Mouse (Mus musculus): ENCODE data around the gene Tpra1.

The Tpra1 gene

GRCm38 (mm10) chr6:88928026-88928425 lies 26.0 kb downstream of the Tpra1 start:
- DNase-seq = no peak

DNA sequence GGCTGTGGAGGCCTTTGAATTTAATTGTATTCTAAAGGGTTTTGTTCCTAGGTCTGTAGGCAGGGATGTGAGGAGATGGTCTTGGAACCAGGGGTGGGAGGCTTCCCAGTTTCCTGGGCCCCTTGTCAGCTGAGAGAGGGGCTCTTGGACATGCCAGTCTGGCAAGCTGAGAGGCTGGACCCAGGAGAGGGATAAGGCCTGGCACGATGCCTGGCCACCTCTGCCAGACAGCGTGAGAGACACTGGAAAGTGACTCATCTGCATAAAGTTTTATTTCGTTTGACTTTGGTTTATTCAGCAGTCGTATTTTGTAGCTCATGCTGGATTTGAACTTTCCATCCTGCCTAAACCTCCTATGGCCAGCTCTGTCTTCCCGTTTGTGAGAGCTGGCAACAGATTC lies 26.5 kb downstream of the Tpra1 start:
- no peak for DNase-seq

- DNase-seq = no peak
Observed at GRCm38 (mm10) chr6:88929451-88929850, 27.4 kb downstream of the Tpra1 start.

DNA sequence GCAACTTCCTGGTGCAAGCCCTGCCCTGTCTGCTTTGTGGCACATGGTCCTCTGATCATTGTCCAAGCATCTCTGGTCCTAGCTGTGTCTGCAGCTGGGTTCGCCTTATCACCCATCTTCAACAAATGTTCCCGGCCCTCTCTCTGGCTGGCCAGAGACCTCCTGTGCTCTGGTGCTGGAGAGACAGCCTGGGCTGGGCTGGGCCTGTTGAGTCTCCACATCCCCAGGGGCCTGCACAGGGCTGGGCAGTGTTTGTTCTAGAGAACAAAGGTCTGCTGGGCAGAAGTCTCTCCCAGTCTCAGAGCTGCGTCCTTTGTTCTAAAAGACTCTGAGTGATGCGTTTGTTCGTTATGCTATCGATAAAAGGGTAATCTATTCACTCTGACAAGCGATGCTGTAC lies 28.0 kb downstream of the Tpra1 start:
- no peak for DNase-seq

- DNase-seq = no peak
Observed at GRCm38 (mm10) chr6:88931449-88931848, 29.4 kb downstream of the Tpra1 start.

DNA sequence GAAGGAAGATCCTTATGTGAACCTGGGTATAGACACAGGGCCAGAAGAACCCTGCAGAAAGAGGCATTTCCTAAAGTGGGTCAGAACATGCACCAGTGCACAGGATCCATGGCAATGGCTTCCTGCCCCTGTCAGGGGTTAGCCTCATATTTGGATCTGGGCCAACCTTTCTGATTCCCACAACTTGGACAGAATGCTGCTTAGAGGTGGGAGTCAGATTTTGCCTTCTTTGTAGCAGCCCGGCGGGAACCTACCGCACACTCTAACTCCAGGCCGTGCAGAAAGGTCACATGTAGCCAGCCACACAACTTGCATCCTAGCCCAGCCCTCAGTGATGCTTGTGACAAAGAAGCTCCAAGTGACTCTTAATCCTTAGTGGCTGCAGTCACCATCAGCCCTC lies 32.1 kb downstream of the Tpra1 start:
- DNase-seq = no peak

DNA sequence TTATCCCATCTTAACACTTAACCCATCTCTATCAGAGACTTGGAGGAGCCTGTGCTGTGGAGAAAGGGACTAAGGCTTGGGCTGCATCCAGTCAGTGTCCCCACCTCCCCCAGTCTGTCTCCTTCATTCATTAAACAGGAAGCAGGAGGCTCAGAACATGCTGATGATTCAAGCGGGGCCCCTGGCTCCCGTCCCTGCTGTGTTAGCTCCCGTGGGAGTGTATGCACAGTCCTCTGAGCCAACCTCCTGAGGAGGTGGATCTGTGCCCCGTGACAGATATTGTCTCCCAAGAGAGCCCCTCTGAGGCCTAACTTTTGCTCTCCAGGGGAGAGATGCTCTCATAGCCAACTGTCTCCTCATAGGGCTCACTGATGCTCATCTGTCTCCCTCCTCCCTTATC lies 32.8 kb downstream of the Tpra1 start:
- no peak for DNase-seq

DNA sequence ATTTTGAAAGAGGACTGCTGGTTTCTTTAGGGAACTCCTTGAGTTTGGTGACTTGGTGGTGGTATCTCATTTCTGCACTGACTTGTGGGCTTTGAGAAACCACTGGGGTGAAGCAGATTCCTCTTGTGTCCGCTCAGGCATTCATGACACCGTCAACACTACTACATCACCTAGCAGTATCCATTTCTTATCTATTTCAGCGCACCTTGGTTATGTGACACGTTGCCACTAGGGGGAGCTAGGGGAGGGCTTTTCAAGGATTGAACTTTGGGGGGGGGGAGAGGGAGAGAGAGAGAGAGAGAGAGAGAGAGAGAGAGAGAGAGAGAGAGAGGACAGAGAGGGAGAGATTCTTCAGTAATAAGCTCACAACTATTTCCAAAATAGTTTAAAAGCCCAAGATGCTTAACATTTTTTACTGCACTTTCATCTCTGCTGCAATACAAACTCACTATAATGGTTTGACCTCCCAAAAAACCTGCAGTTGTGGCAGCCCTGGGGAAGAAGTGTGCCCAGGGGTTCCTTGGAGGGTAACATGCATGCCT lies 33.8 kb downstream of the Tpra1 start:
- DNase-seq = peak in 1 of 2 experiments; percentile 52

DNA sequence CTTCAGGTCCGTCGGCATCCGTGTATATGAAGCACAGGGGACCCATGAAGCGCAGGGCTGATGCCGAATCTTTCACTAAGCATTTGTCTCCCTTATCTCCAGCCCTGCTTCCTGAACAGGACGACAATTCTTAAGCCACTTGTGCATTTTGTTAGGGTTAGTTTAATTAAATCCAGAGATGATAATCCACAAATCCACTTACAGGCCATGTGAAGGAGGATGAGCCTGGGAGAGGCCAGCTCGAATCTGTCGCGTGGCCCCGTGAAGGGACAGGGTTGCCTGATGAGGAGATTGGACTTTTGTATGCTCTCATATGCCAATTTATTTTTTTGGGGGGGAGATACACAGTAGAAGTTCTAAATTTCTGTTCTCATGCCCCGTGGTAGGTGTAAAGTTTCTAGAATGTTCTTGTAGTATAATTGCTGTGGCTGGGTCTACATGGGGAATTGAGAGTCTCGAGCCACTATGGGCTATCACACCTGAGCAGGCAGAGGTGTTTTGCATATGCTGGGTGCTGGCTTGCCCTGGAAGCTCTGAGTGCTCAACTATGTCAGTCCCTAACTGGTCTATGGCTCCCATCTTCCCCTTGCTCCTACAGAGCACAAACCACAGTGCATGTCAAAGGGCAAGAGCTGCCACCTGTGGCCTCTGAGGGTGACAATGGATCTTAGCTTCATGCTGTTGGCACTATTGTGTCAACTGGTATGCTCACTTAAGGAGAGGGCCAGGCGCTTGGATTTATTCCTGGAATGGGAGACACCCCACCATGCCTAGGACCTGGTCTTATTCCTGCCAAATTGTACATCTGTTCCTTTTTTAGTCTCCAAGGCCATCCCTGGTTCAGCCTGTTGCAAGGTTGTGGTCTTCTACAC lies 34.5 kb downstream of the Tpra1 start:
- DNase-seq = no peak

DNA sequence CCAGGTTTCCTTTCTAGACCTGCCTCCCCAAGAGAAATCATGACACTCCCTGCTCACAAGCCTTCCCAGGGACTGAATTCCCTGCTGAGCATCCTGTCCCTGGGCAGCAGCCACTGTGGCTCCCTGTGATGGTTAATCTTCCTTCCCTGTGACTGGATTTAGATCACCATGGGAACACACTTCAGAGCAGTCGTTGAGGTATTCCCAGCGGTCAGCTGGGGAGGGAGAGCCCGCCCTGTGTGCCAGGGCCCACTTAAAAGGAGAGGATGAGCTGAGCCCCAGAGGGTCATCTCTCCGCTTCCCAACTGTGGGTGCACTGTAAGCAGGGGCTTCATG lies 35.1 kb downstream of the Tpra1 start:
- no peak for DNase-seq

- DNase-seq = peak; percentile 47 to 74
Observed at GRCm38 (mm10) chr6:88937971-88938663, 36.1 kb downstream of the Tpra1 start.

DNA sequence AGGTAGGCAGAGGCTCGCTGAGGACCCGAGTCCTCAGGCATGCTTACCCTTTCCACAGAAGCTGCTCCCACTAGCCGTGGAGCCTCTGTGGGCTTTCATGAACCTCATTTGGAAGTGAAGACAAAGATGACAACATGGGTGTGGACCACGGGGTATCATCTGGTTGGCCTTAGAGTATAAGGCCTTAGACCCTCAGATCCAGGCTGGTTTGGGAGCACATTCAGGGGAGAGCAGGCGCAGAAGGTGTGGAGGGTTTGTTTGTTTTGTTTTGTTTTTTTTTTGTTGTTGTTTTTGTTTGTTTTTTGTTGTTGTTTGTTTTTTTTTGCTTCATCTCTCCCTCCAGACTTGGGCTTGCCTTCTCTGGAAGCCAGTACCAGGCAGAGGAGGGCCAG lies 36.6 kb downstream of the Tpra1 start:
- DNase-seq = no peak

- peak; percentile 67 to 81 for DNase-seq
Observed at GRCm38 (mm10) chr6:88939281-88940089, 37.4 kb downstream of the Tpra1 start.

- no peak for DNase-seq
Observed at GRCm38 (mm10) chr6:88940090-88940916, 38.3 kb downstream of the Tpra1 start.

DNA sequence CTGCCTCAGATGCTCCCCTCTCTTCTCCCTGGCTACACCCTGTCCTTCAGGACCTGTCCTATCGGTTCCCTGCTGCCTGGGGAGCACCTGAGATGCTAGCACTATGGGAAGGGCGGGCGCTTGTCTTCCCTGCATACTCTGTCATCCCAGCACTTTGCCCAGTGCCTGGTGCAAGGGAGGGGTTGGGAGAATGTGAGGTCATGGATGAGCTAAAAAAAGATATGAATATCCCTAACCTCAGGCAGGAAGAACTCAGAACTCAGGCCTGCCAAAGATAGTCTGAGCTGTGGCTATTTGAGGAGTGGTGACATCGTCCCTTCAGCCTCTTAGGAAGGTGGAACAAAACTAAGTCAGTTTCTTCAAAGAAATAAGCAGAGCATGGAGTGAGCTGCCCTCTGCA lies 39.6 kb downstream of the Tpra1 start:
- DNase-seq = no peak

GRCm38 (mm10) chr6:88942595-88942994 lies 40.5 kb downstream of the Tpra1 start:
- no peak for DNase-seq

DNA sequence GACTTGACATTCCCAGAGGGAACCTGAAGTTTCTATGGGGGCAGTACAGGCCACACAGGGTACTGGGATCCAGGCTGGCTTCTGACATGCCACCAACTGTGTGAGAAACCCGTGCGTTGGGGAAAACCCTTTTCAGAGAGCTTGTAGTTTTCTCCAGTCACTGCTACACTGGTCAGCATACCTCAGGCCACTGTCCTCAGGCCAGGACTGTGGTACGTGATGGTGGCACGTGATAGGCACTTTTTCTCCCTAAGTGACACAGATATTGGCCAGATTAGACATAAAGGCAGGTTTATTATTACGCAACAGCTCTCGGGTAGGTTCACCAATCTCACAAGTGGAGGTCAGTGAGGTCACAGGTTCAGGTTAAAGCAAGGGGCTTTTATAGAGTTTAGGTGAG lies 41.6 kb downstream of the Tpra1 start:
- no peak for DNase-seq

- no peak for DNase-seq
Observed at GRCm38 (mm10) chr6:88946442-88946841, 44.4 kb downstream of the Tpra1 start.

- no peak for DNase-seq
Observed at GRCm38 (mm10) chr6:88947771-88948170, 45.7 kb downstream of the Tpra1 start.

DNA sequence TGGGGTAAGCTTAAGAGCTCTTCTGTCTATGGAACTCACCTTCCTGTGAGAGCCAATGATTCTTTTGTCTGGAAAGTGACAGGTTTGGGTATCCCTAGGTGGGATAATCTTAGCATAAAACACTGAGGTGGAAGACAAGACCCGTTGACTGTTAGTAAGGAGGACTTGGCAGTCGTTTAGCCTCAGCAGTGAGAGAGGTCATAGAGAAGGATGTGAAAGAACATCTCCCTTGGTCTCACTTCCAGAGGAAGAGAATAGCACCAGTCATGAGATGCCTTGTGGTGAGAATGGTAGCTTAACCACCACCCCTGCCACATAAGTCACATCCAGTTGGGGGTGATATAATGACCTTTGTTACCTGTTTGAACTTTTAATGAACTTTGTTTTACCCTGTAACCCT lies 54.7 kb downstream of the Tpra1 start:
- DNase-seq = no peak

DNA sequence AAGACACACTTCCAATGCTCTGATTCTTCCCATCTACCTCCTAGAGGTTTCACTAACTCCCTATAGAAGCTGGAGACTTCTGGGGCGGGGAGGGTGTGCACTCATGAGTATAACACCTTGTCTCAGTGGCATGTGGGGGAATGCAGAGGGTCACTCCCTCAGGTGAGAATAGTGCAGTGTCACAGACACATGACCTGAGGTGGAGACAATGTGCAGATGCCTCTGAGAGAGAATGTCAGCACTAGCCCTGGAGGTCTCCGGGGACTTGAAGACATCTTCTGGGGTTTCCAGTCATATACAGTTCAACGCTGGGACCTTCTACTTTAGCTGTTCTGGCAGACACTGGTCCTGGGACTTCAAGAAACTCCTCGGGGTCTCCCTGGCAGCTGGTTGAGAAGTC lies 55.3 kb downstream of the Tpra1 start:
- no peak for DNase-seq

DNA sequence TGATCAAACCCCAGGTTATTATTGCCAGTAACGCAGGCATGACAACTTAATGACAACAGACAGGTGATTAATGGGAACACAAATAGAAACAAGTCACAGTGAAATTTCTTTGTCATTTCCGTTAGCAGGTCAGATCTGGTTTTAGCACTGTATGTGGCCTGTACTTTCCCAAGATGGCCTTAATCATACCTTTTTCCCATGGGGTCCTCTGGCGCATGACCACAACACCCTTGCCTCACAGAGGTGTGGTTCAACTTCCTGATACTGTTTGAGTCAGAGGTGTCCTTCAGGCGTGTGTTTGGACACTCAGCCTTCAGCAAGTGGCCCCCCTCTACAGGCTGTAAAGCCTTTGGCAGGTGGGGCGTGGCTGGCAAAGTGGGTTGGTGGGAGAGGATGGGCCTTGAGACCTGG lies 55.8 kb downstream of the Tpra1 start:
- no peak for DNase-seq
